Mouse (Mus musculus): ENCODE results near the gene Pex26.

GRCm38 (mm10) chr6:121144066-121144465 is 39.4 kb upstream of the Pex26 start:
- TF ChIP-seq CTCF (IDR thresholded peaks at IDR 0.05; ENCODE audit: extremely low read depth, insufficient read depth, insufficient read length, insufficient replicate concordance) (no peak), POLR2A (IDR thresholded peaks at IDR 0.05; ENCODE audit: low read depth, low read length) (no peak)
